Mouse (Mus musculus) intestine, postnatal 0 days (tissue): Measurements from ENCODE around the gene Slc16a1. TPM values are rescaled to one million over a fixed set of nuclear protein-coding genes. Genes with fewer than 3 reads are reported as not detected.

Experiments
- ATAC-seq: fragments of 200-750 bp; cut with Nextera tagmentation; 2 replicates; pipeline ENCODE4 v1.8.0; 2017; ENCODE audit warnings: mild to moderate bottlenecking, moderate TSS enrichment, moderate library complexity
- H3K27ac ChIP-seq: fragments of 300-500 bp; sonication (generic); 2 replicates; pipeline ENCODE4 v1.5.1; 2014; ENCODE audit warnings: mild to moderate bottlenecking, low read depth, low read length, moderate library complexity
- H3K27me3 ChIP-seq: fragments of 300-500 bp; sonication (generic); replicated peaks from 2 replicates; pipeline ENCODE4 v1.6.1; 2014; ENCODE audit warnings: low read length, mixed read lengths; ENCODE audit not compliant: control insufficient read depth, insufficient read depth
- H3K36me3 ChIP-seq: fragments of 300-500 bp; sonication (generic); 2 replicates; pipeline ENCODE4 v1.6.1; 2014; ENCODE audit warnings: mild to moderate bottlenecking, moderate library complexity; ENCODE audit not compliant: control insufficient read depth, insufficient read depth
- H3K4me1 ChIP-seq: fragments of 300-500 bp; sonication (generic); replicated peaks from 2 replicates; pipeline ENCODE4 v1.6.1; 2014; ENCODE audit warnings: antibody characterized with exemption, low read length, mixed read lengths; ENCODE audit not compliant: control insufficient read depth, insufficient read depth
- H3K4me2 ChIP-seq: fragments of 300-500 bp; sonication (generic); replicated peaks from 2 replicates; pipeline ENCODE4 v1.6.1; 2014; ENCODE audit warnings: low read depth, mild to moderate bottlenecking, moderate library complexity
- H3K4me3 ChIP-seq: fragments of 300-500 bp; sonication (generic); 2 replicates; pipeline ENCODE4 v1.5.1; 2014; ENCODE audit warnings: low read depth, low read length
- H3K9ac ChIP-seq: fragments of 300-500 bp; sonication (generic); 2 replicates; pipeline ENCODE4 v1.6.1; 2014; ENCODE audit warnings: mild to moderate bottlenecking, low read depth, low read length
- H3K9me3 ChIP-seq: fragments of 300-500 bp; sonication (generic); 2 replicates; pipeline ENCODE4 v1.6.1; 2016; ENCODE audit warnings: mixed run types; ENCODE audit not compliant: control insufficient read depth
- CTCF ChIP-seq: sonication (generic); IDR thresholded peaks from 2 replicates; pipeline ENCODE4 v1.5.1; 2016; ENCODE audit warnings: low read depth, mild to moderate bottlenecking, control low read depth, antibody characterized with exemption, moderate library complexity
- WGBS: fragments of 180-500 bp; shearing (Covaris S2); extraction: QIAGEN DNeasy Blood & Tissue Kit; methylation state at CpG from one replicate; pipeline ENCODE4 v1.1.7; 2014; 5-methylcytosine and 5-hydroxymethylcytosine counted together
- polyA plus RNA-seq: library from polyadenylated mRNA; unstranded; fragments of >200 nt; fragmentation: Nextera tagmentation; extraction: Ambion mirVana; gene quantifications from 2 replicates; pipeline ENCODE4 v1.2.1, GENCODE M21; 2015

Gene Slc16a1
- polyA plus RNA-seq, 1 experiment from 2014 or later = 36.7 TPM

- WGBS = 20% methylated on average over 8 of the region's 8 CpGs
- Histone ChIP-seq H3K9me3 (no peaks in the 10 kb centered on the region), H3K4me3 (no peak overlapping the region)
These were observed 22.3 kb upstream of the Slc16a1 start for GRCm38 (mm10) chr3:104616155-104616554.

GRCm38 (mm10) chr3:104621841-104622240, 16.6 kb upstream of the Slc16a1 start:
- no peak for ATAC-seq
- no peak overlapping the region for H3K4me2 ChIP-seq
- no peak overlapping the region for H3K9ac ChIP-seq
- H3K27ac ChIP-seq = no peak overlapping the region
- no peaks in the 10 kb centered on the region for H3K36me3 ChIP-seq
- H3K27me3 ChIP-seq = no peaks in the 10 kb centered on the region
- H3K9me3 ChIP-seq = no peaks in the 10 kb centered on the region
- WGBS = 53% methylated on average over 1 of the region's 1 CpGs
- no peak overlapping the region for H3K4me3 ChIP-seq
- H3K4me1 ChIP-seq = no peaks in the 10 kb centered on the region
- no peak for TF ChIP-seq CTCF

More at GRCm38 (mm10) chr3:104616155-104616554, 22.3 kb upstream of the Slc16a1 start:
- H3K36me3 ChIP-seq = no peaks in the 10 kb centered on the region
- no peak overlapping the region for H3K27ac ChIP-seq
- 0 out of 2 replicates have a peak overlapping the region, but pooled peaks have one; percentile 9 for H3K4me2 ChIP-seq
- no peaks in the 10 kb centered on the region for H3K27me3 ChIP-seq
- no peaks in the 10 kb centered on the region for H3K4me1 ChIP-seq
- no peak overlapping the region for H3K9ac ChIP-seq
- 0 out of 2 replicates have a peak, but pooled peaks have one; percentile 43 for ATAC-seq
- no peak for TF ChIP-seq CTCF

GRCm38 (mm10) chr3:104629810-104630209, 8.7 kb upstream of the Slc16a1 start:
- Histone ChIP-seq H3K27ac (no peak overlapping the region), H3K4me1 (no peaks in the 10 kb centered on the region), H3K4me2 (no peak overlapping the region), H3K4me3 (no peak overlapping the region), H3K9ac (no peak overlapping the region), H3K9me3 (no peaks in the 10 kb centered on the region), H3K36me3 (no peaks in the 10 kb centered on the region), H3K27me3 (no peaks in the 10 kb centered on the region)
- no peak for ATAC-seq
- 53% methylated on average over 2 of the region's 2 CpGs for WGBS
- TF ChIP-seq CTCF = no peak

GRCm38 (mm10) chr3:104630941-104631340, 7.5 kb upstream of the Slc16a1 start:
- no peak for ATAC-seq
- Histone ChIP-seq H3K27ac (no peak overlapping the region), H3K9ac (no peak overlapping the region), H3K4me3 (no peak overlapping the region), H3K4me2 (no peak overlapping the region), H3K36me3 (no peaks in the 10 kb centered on the region), H3K9me3 (no peaks in the 10 kb centered on the region), H3K27me3 (no peaks in the 10 kb centered on the region), H3K4me1 (no peaks in the 10 kb centered on the region)
- WGBS = 88% methylated on average over 2 of the region's 2 CpGs
- no peak for TF ChIP-seq CTCF

- ATAC-seq = no peak
- Histone ChIP-seq H3K4me3 (no peak overlapping the region), H3K4me1 (no peaks in the 10 kb centered on the region), H3K27me3 (no peaks in the 10 kb centered on the region), H3K27ac (no peak overlapping the region), H3K36me3 (no peaks in the 10 kb centered on the region), H3K9ac (no peak overlapping the region), H3K4me2 (no peak overlapping the region), H3K9me3 (no peaks in the 10 kb centered on the region)
- WGBS = 46% methylated on average over 4 of the region's 4 CpGs
- no peak for TF ChIP-seq CTCF
These were observed 5.8 kb upstream of the Slc16a1 start for GRCm38 (mm10) chr3:104632560-104633162.

- no peaks in the 10 kb centered on the region for H3K4me1 ChIP-seq
- WGBS = 87% methylated on average over 2 of the region's 2 CpGs
These were observed 2.0 kb upstream of the Slc16a1 start for GRCm38 (mm10) chr3:104636491-104636890.

More at GRCm38 (mm10) chr3:104636491-104636890, 2.0 kb upstream of the Slc16a1 start:
- Histone ChIP-seq H3K27me3 (no peaks in the 10 kb centered on the region), H3K36me3 (no peaks in the 10 kb centered on the region), H3K9me3 (no peaks in the 10 kb centered on the region), H3K4me2 (no peak overlapping the region), H3K27ac (no peak overlapping the region), H3K4me3 (no peak overlapping the region), H3K9ac (no peak overlapping the region)
- ATAC-seq = no peak
- no peak for TF ChIP-seq CTCF
